Comparison of ENCODE assay signal across 12 mouse cellular contexts in genomic region chrX:95999601-96000000, GRCm38 (mm10). TPM values are rescaled to one million over a fixed set of nuclear protein-coding genes. Genes with fewer than 3 reads are reported as not detected.
A peak's percentile ranks its signal among the peaks of the same experiment; 100 is the strongest.
DNase-seq lines count a peak whose midpoint lies in the region; ATAC-seq and TF ChIP-seq lines count a peak whose summit lies in the region.
"Had no signal": no experiment of that assay in that cellular context is flagged by ENCODE, and none has a peak within 500 bp of the region (broad histone marks: within the 10 kb centered on the region; RNA-seq: fewer than 3 reads in every experiment).

No protein-coding gene starts in this region.

- no peaks in the 10 kb centered on the region for H3K9me3 ChIP-seq in heart, postnatal 0 days (replicated peaks; ENCODE audit: control insufficient read depth, low read length)
- H3K9me3 ChIP-seq in heart, embryonic 12.5 days (replicated peaks), result no peaks in the 10 kb centered on the region
- H3K9me3 ChIP-seq in MEL (replicated peaks; ENCODE audit: insufficient read depth, low read length), result no peaks in the 10 kb centered on the region
- no peaks in the 10 kb centered on the region for H3K9me3 ChIP-seq in lung, embryonic 14.5 days (ENCODE audit: low read depth, low read length)
- no peaks in the 10 kb centered on the region for H3K9me3 ChIP-seq in forebrain, embryonic 15.5 days
- H3K9me3 ChIP-seq: intestine, embryonic 15.5 days; limb, embryonic 12.5 days had no signal

- no peak for TF ChIP-seq EP300 in heart, postnatal 0 days (IDR thresholded peaks at IDR 0.05; ENCODE audit: low read depth)
- no peak for TF ChIP-seq EP300 in MEL (IDR thresholded peaks at IDR 0.05; ENCODE audit: low read depth in 1 of 2, low read length in 2 of 2)

- ATAC-seq in heart, postnatal 0 days (ENCODE audit: insufficient read depth, low read depth), result no peak
- no peak for ATAC-seq in heart, embryonic 12.5 days (ENCODE audit: insufficient number of reproducible peaks, low FRiP score)
- ATAC-seq in lung, embryonic 14.5 days (ENCODE audit: insufficient read depth), result no peak
- no peak for ATAC-seq in forebrain, embryonic 15.5 days (replicated peaks)
- ATAC-seq: intestine, embryonic 15.5 days had no signal

- H3K27me3 ChIP-seq in heart, postnatal 0 days (ENCODE audit: control insufficient read depth, insufficient read depth, low read length), result no peaks in the 10 kb centered on the region
- no peaks in the 10 kb centered on the region for H3K27me3 ChIP-seq in heart, embryonic 12.5 days (replicated peaks)
- no peaks in the 10 kb centered on the region; a peak in 1 of 4 replicates for H3K27me3 ChIP-seq in MEL (ENCODE audit: control insufficient read depth in 1 of 2, insufficient read depth in 2 of 2, low read length in 2 of 2)
- no peaks in the 10 kb centered on the region for H3K27me3 ChIP-seq in lung, embryonic 14.5 days (ENCODE audit: insufficient read depth, low read length)
- no peaks in the 10 kb centered on the region for H3K27me3 ChIP-seq in forebrain, embryonic 15.5 days
- H3K27me3 ChIP-seq: intestine, embryonic 15.5 days; limb, embryonic 12.5 days had no signal

- DNase-seq in heart, postnatal 0 days (ENCODE audit: low spot score), result no peak
- DNase-seq in MEL (ENCODE audit: low read depth, low spot score), result peak; percentile 28
- DNase-seq in lung, embryonic 14.5 days, result no peak
- DNase-seq in testis, postnatal 10 days (ENCODE audit: low spot score), result peak; percentile 45
- DNase-seq in heart, adult 9 months (ENCODE audit: low spot score in 2 of 2), result no peak
- no peak for DNase-seq in adrenal gland, postnatal 14 days
- DNase-seq: cerebellum, postnatal 14 days had no signal

- H3K9ac ChIP-seq in heart, postnatal 0 days (replicated peaks; ENCODE audit: low read depth, low read length), result no peak overlapping the region
- H3K9ac ChIP-seq in heart, embryonic 12.5 days, result no peak overlapping the region
- H3K9ac ChIP-seq in MEL (ENCODE audit: control insufficient read depth, low read depth, low read length, poor library complexity, severe bottlenecking), result no peak overlapping the region
- no peak overlapping the region for H3K9ac ChIP-seq in lung, embryonic 14.5 days
- H3K9ac ChIP-seq in forebrain, embryonic 15.5 days (replicated peaks), result no peak overlapping the region
- H3K9ac ChIP-seq: intestine, embryonic 15.5 days; limb, embryonic 12.5 days had no signal

- TF ChIP-seq POLR2A in MEL (IDR thresholded peaks at IDR 0.05; ENCODE audit: control insufficient read depth in 1 of 2, insufficient read depth in 1 of 2, low read depth in 1 of 2, low read length in 2 of 2, poor library complexity in 1 of 2), result no peak

- H3K4me1 ChIP-seq in heart, postnatal 0 days (ENCODE audit: control insufficient read depth, insufficient read depth), result no peaks in the 10 kb centered on the region
- no peaks in the 10 kb centered on the region for H3K4me1 ChIP-seq in heart, embryonic 12.5 days (replicated peaks)
- no peaks in the 10 kb centered on the region for H3K4me1 ChIP-seq in MEL (ENCODE audit: control insufficient read depth in 1 of 2, insufficient read depth in 2 of 2, low read length in 2 of 2)
- H3K4me1 ChIP-seq in lung, embryonic 14.5 days (ENCODE audit: insufficient read depth), result no peaks in the 10 kb centered on the region
- no peaks in the 10 kb centered on the region for H3K4me1 ChIP-seq in forebrain, embryonic 15.5 days
- H3K4me1 ChIP-seq: intestine, embryonic 15.5 days; limb, embryonic 12.5 days had no signal

- no peaks in the 10 kb centered on the region for H3K79me2 ChIP-seq in MEL (ENCODE audit: control insufficient read depth, insufficient read depth, low read length, poor library complexity)

- H3K27ac ChIP-seq in heart, postnatal 0 days (ENCODE audit: low read depth), result no peak overlapping the region
- no peak overlapping the region for H3K27ac ChIP-seq in heart, embryonic 12.5 days (ENCODE audit: poor library complexity, severe bottlenecking)
- no peak overlapping the region for H3K27ac ChIP-seq in MEL (ENCODE audit: control insufficient read depth, low read depth, low read length)
- H3K27ac ChIP-seq in lung, embryonic 14.5 days (ENCODE audit: low read depth), result no peak overlapping the region
- H3K27ac ChIP-seq in forebrain, embryonic 15.5 days (replicated peaks), result no peak overlapping the region
- H3K27ac ChIP-seq: intestine, embryonic 15.5 days; limb, embryonic 12.5 days had no signal

- TF ChIP-seq RAD21 in MEL (IDR thresholded peaks at IDR 0.05; ENCODE audit: low read depth, low read length), result peak; percentile 17

- no peak overlapping the region for H3K4me2 ChIP-seq in heart, postnatal 0 days (ENCODE audit: low read depth, low read length)
- no peak overlapping the region for H3K4me2 ChIP-seq in heart, embryonic 12.5 days
- no peak overlapping the region for H3K4me2 ChIP-seq in lung, embryonic 14.5 days
- no peak overlapping the region for H3K4me2 ChIP-seq in forebrain, embryonic 15.5 days (replicated peaks)
- H3K4me2 ChIP-seq: intestine, embryonic 15.5 days; limb, embryonic 12.5 days had no signal

- WGBS in heart, postnatal 0 days, result 53% methylated on average over 6 of the region's 6 CpGs
- 59% methylated on average over 6 of the region's 6 CpGs for WGBS in heart, embryonic 12.5 days
- 76% methylated on average over 6 of the region's 6 CpGs for WGBS in lung, embryonic 14.5 days
- WGBS in forebrain, embryonic 15.5 days, result 76% methylated on average over 6 of the region's 6 CpGs

- H3K36me3 ChIP-seq in heart, postnatal 0 days (replicated peaks; ENCODE audit: control insufficient read depth, insufficient read depth, low read length), result no peaks in the 10 kb centered on the region
- H3K36me3 ChIP-seq in heart, embryonic 12.5 days, result no peaks in the 10 kb centered on the region
- H3K36me3 ChIP-seq in MEL (ENCODE audit: control insufficient read depth in 1 of 2, insufficient read depth in 2 of 2, low read length in 2 of 2), result no peaks in the 10 kb centered on the region
- no peaks in the 10 kb centered on the region for H3K36me3 ChIP-seq in lung, embryonic 14.5 days (ENCODE audit: insufficient read depth)
- no peaks in the 10 kb centered on the region for H3K36me3 ChIP-seq in forebrain, embryonic 15.5 days
- H3K36me3 ChIP-seq: intestine, embryonic 15.5 days; limb, embryonic 12.5 days had no signal

- no peak overlapping the region for H3K4me3 ChIP-seq in heart, postnatal 0 days (ENCODE audit: low read depth, low read length)
- H3K4me3 ChIP-seq in heart, embryonic 12.5 days, result no peak overlapping the region
- no peak overlapping the region for H3K4me3 ChIP-seq in MEL (ENCODE audit: control insufficient read depth in 1 of 2, insufficient read depth in 1 of 2, low read depth in 2 of 2, low read length in 2 of 2)
- H3K4me3 ChIP-seq in lung, embryonic 14.5 days (ENCODE audit: low read depth, low read length), result no peak overlapping the region
- H3K4me3 ChIP-seq in forebrain, embryonic 15.5 days, result no peak overlapping the region
- H3K4me3 ChIP-seq: intestine, embryonic 15.5 days; limb, embryonic 12.5 days; myocyte had no signal

- TF ChIP-seq CTCF in heart, postnatal 0 days (IDR thresholded peaks at IDR 0.05; ENCODE audit: low read depth), result 0 out of 2 replicates have a peak, but pooled peaks have one; percentile 2
- TF ChIP-seq CTCF in MEL (IDR thresholded peaks at IDR 0.05 in 2 of 3, conservative IDR thresholded peaks at IDR 0.05 in 1 of 3; ENCODE audit: control insufficient read depth in 1 of 3, insufficient read depth in 1 of 3, low read depth in 2 of 3, low read length in 3 of 3, poor library complexity in 1 of 3, severe bottlenecking in 1 of 3), result peak; percentile 46 to 66 (median 54)
- TF ChIP-seq CTCF in lung, embryonic 14.5 days (IDR thresholded peaks at IDR 0.05; ENCODE audit: low read depth), result peak; percentile 41

TF ChIP-seq in MEL, 35 proteins besides CTCF, POLR2A, EP300 and RAD21:
- TF ChIP-seq KAT2A (conservative IDR thresholded peaks at IDR 0.05; ENCODE audit: low read depth, low read length), result no peak
- peak; percentile 44 for TF ChIP-seq SMC3 (IDR thresholded peaks at IDR 0.05; ENCODE audit: low read depth, low read length)

RNA-seq across cellular contexts. Expression of gene Las1l, which starts 42.8 kb away (rescaled TPM):
- total RNA-seq in heart, postnatal 0 days (2014; rRNA removed; ENCODE audit: low replicate concordance), result 14.4 and 15.2 TPM in 2 replicates
- 39.5 and 43.4 TPM in 2 replicates for polyA plus RNA-seq in heart, postnatal 0 days (2015; fragmentation: Nextera tagmentation; extraction: Ambion mirVana)
- 56.5 and 59.4 TPM in 2 replicates for polyA plus RNA-seq in heart, embryonic 12.5 days (2016; fragmentation: Nextera tagmentation; extraction: Ambion mirVana)
- total RNA-seq in MEL (2012; rRNA removed), result 34.0 and 35.1 TPM in 2 replicates
- polyA plus RNA-seq in MEL (2012; ENCODE audit: insufficient read depth in 1 of 2, insufficient read length in 2 of 2, low read depth in 1 of 2, low replicate concordance in 2 of 2, missing spikeins in 1 of 2), result 10 to 100 TPM in 1 of 2 experiments, not detected in 1; 86.3 TPM
- polyA plus RNA-seq in lung, embryonic 14.5 days (2014; fragmentation: Nextera tagmentation; extraction: Ambion mirVana), result 36.8 and 43.6 TPM in 2 replicates
- 78.1 and 78.3 TPM in 2 replicates for polyA plus RNA-seq in forebrain, embryonic 15.5 days (2015; fragmentation: Nextera tagmentation; extraction: Ambion mirVana)
- total RNA-seq in adrenal gland, postnatal 14 days (2021), result 39.3 and 47.4 TPM in 2 replicates

Comparison
In these comparisons a context has a peak if more than half of its experiments do, and no peak if none do; other contexts are left out.
1. DNase-seq: peak in MEL (single experiment) and testis, postnatal 10 days (single experiment); none in heart, postnatal 0 days (single experiment), lung, embryonic 14.5 days (single experiment), heart, adult 9 months (0 of 2) and adrenal gland, postnatal 14 days (single experiment).
2. CTCF ChIP-seq: peak in every context shown above with its lines; median percentile 54 in MEL; 41 in lung, embryonic 14.5 days; 2 in heart, postnatal 0 days.